Mouse (Mus musculus): ENCODE data around the gene Smox. TPM values are rescaled to one million over a fixed set of nuclear protein-coding genes. Genes with fewer than 3 reads are reported as not detected.

Smox gene
- polyA plus RNA-seq, 1 experiment from 2014 or later, result 21.2 TPM

DNA sequence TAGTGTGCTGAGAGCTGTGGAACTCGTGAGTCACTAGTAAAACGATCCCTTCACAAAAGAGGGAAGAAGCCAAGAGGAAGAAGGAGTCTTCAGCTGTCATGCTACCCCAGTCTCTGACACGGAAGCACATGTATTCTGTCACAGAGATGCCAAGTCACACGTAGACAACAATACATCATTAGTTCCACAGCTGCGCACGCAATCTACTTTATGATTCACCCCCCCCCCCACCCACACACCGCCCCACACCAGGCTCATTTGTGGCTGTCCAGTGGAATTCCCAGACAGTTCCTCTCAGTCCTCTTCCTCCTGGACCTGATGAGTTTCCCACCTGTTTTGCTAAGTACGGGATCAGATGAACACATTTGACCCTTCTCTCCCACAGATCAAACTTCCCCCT, 12.9 kb upstream of the Smox start:
- ATAC-seq (replicated peaks; ENCODE audit: low FRiP score, low TSS enrichment, low read depth), result no peak
- H3K4me1 ChIP-seq (replicated peaks; ENCODE audit: control insufficient read depth, insufficient read depth, low read length), result no peaks in the 10 kb centered on the region
- DNase-seq (ENCODE audit: low spot score), result no peak
- 72% methylated on average over 8 of the region's 8 CpGs for WGBS
- H3K27ac ChIP-seq (ENCODE audit: low read depth), result no peak overlapping the region
- H3K27me3 ChIP-seq (replicated peaks; ENCODE audit: control insufficient read depth, insufficient read depth, low read length), result no peaks in the 10 kb centered on the region
- H3K9ac ChIP-seq (ENCODE audit: low read length), result no peak overlapping the region
- no peak overlapping the region for H3K4me2 ChIP-seq (ENCODE audit: low read length)
- H3K36me3 ChIP-seq (ENCODE audit: control insufficient read depth, insufficient read depth, low read length), result no peaks in the 10 kb centered on the region
- 0 out of 2 replicates have a peak, but pooled peaks cover 4% of the 10 kb centered on the region for H3K9me3 ChIP-seq (ENCODE audit: control insufficient read depth, low read length)
- no peak overlapping the region for H3K4me3 ChIP-seq (ENCODE audit: low read depth, low read length)

DNA sequence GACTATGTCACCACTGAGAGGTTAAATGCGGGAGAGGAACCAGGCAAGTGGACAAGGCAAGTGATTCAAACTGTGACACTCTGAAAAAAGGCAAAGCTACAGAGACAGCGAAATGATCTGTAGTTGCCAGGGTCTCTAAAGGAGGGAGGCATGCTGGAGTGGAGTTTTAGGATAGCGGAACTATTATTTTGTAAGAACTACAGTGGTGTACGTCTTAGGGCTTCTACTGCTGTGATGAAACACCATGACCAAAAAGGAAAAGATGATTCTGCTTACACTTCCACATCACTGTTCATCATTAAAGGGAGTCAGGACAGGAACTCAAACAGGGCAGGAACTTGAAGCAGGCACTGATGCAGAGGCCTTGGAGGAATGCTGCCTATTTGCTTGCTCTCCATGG, 12.4 kb upstream of the Smox start:
- ATAC-seq (replicated peaks; ENCODE audit: low FRiP score, low TSS enrichment, low read depth) (no peak), DNase-seq (ENCODE audit: low spot score) (no peak)
- no peaks in the 10 kb centered on the region for H3K27me3 ChIP-seq (replicated peaks; ENCODE audit: control insufficient read depth, insufficient read depth, low read length)

DNA sequence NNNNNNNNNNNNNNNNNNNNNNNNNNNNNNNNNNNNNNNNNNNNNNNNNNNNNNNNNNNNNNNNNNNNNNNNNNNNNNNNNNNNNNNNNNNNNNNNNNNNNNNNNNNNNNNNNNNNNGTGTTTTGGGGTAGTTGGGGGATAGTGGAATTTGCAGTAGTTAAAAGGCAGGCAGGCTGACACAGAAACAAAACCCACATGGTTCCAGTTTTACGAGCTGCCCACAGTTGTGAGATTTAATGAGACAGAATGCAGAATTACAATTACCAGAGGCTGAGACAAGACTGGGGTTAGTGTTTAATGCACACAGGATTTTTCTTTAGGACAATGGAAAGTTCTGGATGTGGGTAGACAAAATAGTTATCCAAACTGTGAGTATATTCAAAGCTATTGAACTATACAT, 9.6 kb upstream of the Smox start:
- no peak overlapping the region for H3K9ac ChIP-seq (ENCODE audit: low read length)
- H3K4me2 ChIP-seq (ENCODE audit: low read length), result no peak overlapping the region
- no peak for ATAC-seq (replicated peaks; ENCODE audit: low FRiP score, low TSS enrichment, low read depth)
- H3K4me3 ChIP-seq (ENCODE audit: low read depth, low read length), result no peak overlapping the region
- 0 out of 2 replicates have a peak, but pooled peaks cover 4% of the 10 kb centered on the region for H3K9me3 ChIP-seq (ENCODE audit: control insufficient read depth, low read length)
- H3K27me3 ChIP-seq (replicated peaks; ENCODE audit: control insufficient read depth, insufficient read depth, low read length), result no peaks in the 10 kb centered on the region
- 46% methylated on average over 1 of the region's 1 CpGs for WGBS
- DNase-seq (ENCODE audit: low spot score), result peak; percentile 21
- H3K27ac ChIP-seq (ENCODE audit: low read depth), result no peak overlapping the region
- no peaks in the 10 kb centered on the region for H3K36me3 ChIP-seq (ENCODE audit: control insufficient read depth, insufficient read depth, low read length)
- no peaks in the 10 kb centered on the region for H3K4me1 ChIP-seq (replicated peaks; ENCODE audit: control insufficient read depth, insufficient read depth, low read length)

More for the DNA sequence above, 12.4 kb upstream of the Smox start:
- Histone ChIP-seq H3K4me2 (ENCODE audit: low read length) (no peak overlapping the region), H3K4me3 (ENCODE audit: low read depth, low read length) (no peak overlapping the region), H3K27ac (ENCODE audit: low read depth) (no peak overlapping the region), H3K9ac (ENCODE audit: low read length) (no peak overlapping the region), H3K9me3 (ENCODE audit: control insufficient read depth, low read length) (0 out of 2 replicates have a peak, but pooled peaks cover 4% of the 10 kb centered on the region), H3K36me3 (ENCODE audit: control insufficient read depth, insufficient read depth, low read length) (no peaks in the 10 kb centered on the region), H3K4me1 (replicated peaks; ENCODE audit: control insufficient read depth, insufficient read depth, low read length) (no peaks in the 10 kb centered on the region)
- WGBS, result 86% methylated on average over 4 of the region's 4 CpGs

DNA sequence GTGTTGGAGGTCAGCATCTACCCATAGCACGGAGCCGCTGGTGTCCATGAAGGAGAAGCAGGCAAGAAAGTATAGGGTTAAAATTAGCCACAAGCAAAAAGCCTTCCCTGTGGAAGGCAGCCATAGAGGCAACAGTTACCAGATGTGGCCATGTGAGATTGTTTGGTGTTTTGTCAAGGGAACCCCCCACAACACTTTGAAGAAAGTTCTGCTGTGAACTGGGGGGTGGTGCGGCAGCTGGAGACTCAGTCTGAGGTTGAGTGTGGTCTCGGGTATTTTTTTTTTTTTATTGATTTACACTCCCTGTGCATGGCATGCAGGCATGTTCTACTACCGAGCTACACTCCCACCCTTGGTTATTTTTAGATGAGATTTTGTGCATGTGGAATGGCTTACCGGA, 8.8 kb upstream of the Smox start:
- Histone ChIP-seq H3K4me3 (ENCODE audit: low read depth, low read length) (no peak overlapping the region), H3K36me3 (ENCODE audit: control insufficient read depth, insufficient read depth, low read length) (no peaks in the 10 kb centered on the region), H3K9ac (ENCODE audit: low read length) (no peak overlapping the region), H3K4me2 (ENCODE audit: low read length) (no peak overlapping the region), H3K9me3 (ENCODE audit: control insufficient read depth, low read length) (0 out of 2 replicates have a peak, but pooled peaks cover 4% of the 10 kb centered on the region), H3K4me1 (replicated peaks; ENCODE audit: control insufficient read depth, insufficient read depth, low read length) (no peaks in the 10 kb centered on the region), H3K27ac (ENCODE audit: low read depth) (no peak overlapping the region), H3K27me3 (replicated peaks; ENCODE audit: control insufficient read depth, insufficient read depth, low read length) (no peaks in the 10 kb centered on the region)
- 73% methylated on average over 6 of the region's 6 CpGs for WGBS
- ATAC-seq (replicated peaks; ENCODE audit: low FRiP score, low TSS enrichment, low read depth) (no peak), DNase-seq (ENCODE audit: low spot score) (peak; percentile 34)

DNA sequence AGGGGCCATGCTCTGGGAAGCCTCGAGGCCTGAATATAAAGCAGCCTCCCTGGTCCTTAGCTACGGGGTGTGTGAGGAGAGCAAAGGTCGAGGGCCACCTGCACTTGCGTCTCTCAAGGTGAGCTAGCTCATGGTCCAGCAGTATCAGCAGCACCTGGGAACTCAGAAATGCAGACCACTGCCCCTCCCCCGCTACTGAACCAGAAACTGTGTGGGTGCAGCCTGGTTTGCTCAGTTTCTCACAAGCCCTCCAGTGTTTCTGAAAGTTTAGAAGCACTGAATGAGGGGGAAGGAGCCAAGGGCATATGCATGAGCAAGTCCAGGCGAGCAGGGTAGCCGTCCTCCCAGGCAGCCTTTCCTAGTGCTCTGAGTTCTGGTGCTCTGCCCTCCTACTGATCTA, 7.7 kb upstream of the Smox start:
- H3K27ac ChIP-seq (ENCODE audit: low read depth), result no peak overlapping the region
- DNase-seq (ENCODE audit: low spot score) (peak; percentile 48), ATAC-seq (replicated peaks; ENCODE audit: low FRiP score, low TSS enrichment, low read depth) (no peak)
- 67% methylated on average over 7 of the region's 7 CpGs for WGBS
- no peak overlapping the region for H3K4me2 ChIP-seq (ENCODE audit: low read length)
- no peak overlapping the region for H3K4me3 ChIP-seq (ENCODE audit: low read depth, low read length)
- H3K9me3 ChIP-seq (ENCODE audit: control insufficient read depth, low read length), result 0 out of 2 replicates have a peak, but pooled peaks cover 4% of the 10 kb centered on the region
- no peaks in the 10 kb centered on the region for H3K36me3 ChIP-seq (ENCODE audit: control insufficient read depth, insufficient read depth, low read length)
- no peaks in the 10 kb centered on the region for H3K4me1 ChIP-seq (replicated peaks; ENCODE audit: control insufficient read depth, insufficient read depth, low read length)
- no peaks in the 10 kb centered on the region for H3K27me3 ChIP-seq (replicated peaks; ENCODE audit: control insufficient read depth, insufficient read depth, low read length)
- H3K9ac ChIP-seq (ENCODE audit: low read length), result no peak overlapping the region

DNA sequence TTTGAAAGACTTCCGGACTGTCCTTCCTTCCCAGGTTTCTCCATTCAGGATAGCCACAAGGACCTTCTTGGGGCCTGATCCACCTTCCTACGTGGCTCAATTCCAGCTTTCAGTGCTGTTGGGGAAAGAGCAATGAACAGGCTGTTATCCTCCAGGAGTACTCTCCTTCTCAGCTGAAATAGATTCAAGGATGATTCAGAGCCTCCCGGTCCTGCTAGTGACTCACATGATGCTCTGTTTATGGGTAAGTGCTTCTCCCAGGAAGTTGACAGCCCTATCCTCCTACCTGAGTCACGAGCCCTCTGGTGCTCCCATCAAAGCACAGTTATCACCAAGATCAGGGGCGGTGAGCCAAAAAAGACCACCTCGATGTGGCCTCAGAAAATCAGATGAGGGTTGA, 7.1 kb upstream of the Smox start:
- Histone ChIP-seq H3K27me3 (replicated peaks; ENCODE audit: control insufficient read depth, insufficient read depth, low read length) (no peaks in the 10 kb centered on the region), H3K4me2 (ENCODE audit: low read length) (no peak overlapping the region), H3K9ac (ENCODE audit: low read length) (no peak overlapping the region), H3K27ac (ENCODE audit: low read depth) (no peak overlapping the region), H3K4me1 (replicated peaks; ENCODE audit: control insufficient read depth, insufficient read depth, low read length) (no peaks in the 10 kb centered on the region), H3K36me3 (ENCODE audit: control insufficient read depth, insufficient read depth, low read length) (no peaks in the 10 kb centered on the region), H3K4me3 (ENCODE audit: low read depth, low read length) (no peak overlapping the region), H3K9me3 (ENCODE audit: control insufficient read depth, low read length) (0 out of 2 replicates have a peak, but pooled peaks cover 2% of the 10 kb centered on the region)
- WGBS, result 80% methylated on average over 6 of the region's 6 CpGs
- DNase-seq (ENCODE audit: low spot score) (peak; percentile 46), ATAC-seq (replicated peaks; ENCODE audit: low FRiP score, low TSS enrichment, low read depth) (no peak)

DNA sequence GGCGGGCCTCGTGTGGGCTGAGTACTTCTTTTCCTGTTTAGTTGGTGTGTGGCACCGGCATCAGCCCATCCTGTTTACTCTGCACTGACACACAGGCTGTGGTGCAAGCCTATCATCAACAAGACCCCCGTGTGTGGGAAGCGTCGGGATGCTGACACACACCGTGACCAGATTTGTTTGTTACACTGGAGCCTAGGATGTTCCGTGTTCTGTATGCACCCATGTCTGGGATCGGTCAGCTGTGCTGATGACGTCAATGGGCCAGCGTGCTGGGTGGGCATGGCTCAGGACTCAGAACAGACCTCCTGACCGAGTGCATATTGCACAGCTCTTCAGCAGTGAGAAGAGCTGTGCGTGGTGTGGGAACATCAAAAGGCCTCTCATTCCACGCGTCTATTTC, 6.2 kb upstream of the Smox start:
- DNase-seq (ENCODE audit: low spot score) (peak; percentile 31), ATAC-seq (replicated peaks; ENCODE audit: low FRiP score, low TSS enrichment, low read depth) (no peak)
- H3K4me3 ChIP-seq (ENCODE audit: low read depth, low read length), result no peak overlapping the region
- H3K36me3 ChIP-seq (ENCODE audit: control insufficient read depth, insufficient read depth, low read length), result no peaks in the 10 kb centered on the region
- no peaks in the 10 kb centered on the region for H3K9me3 ChIP-seq (ENCODE audit: control insufficient read depth, low read length)
- no peak overlapping the region for H3K4me2 ChIP-seq (ENCODE audit: low read length)
- H3K4me1 ChIP-seq (replicated peaks; ENCODE audit: control insufficient read depth, insufficient read depth, low read length), result no peaks in the 10 kb centered on the region
- 81% methylated on average over 15 of the region's 15 CpGs for WGBS
- H3K27me3 ChIP-seq (replicated peaks; ENCODE audit: control insufficient read depth, insufficient read depth, low read length), result no peaks in the 10 kb centered on the region
- no peak overlapping the region for H3K9ac ChIP-seq (ENCODE audit: low read length)
- no peak overlapping the region for H3K27ac ChIP-seq (ENCODE audit: low read depth)

DNA sequence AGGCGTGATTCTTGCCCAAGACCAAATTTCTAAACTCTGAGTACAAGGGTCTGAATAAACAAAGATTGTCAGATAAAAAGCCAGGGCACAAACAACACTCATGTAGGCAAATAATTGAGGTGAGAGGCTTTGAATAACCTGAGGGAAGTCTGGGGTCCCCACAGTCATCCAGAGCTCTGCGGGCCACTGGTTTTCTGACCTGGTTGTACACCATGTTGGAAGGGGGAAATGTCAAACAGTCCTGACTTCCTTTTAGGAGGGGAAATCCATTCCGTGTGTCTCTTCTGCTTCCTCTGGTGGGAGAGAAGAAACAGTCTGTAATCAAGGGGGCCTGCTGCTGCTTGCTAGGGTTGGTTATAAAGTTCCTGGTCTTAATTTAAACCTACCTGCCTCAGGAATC, 5.2 kb upstream of the Smox start:
- Histone ChIP-seq H3K27me3 (replicated peaks; ENCODE audit: control insufficient read depth, insufficient read depth, low read length) (no peaks in the 10 kb centered on the region), H3K9me3 (ENCODE audit: control insufficient read depth, low read length) (no peaks in the 10 kb centered on the region), H3K4me2 (ENCODE audit: low read length) (no peak overlapping the region), H3K4me3 (ENCODE audit: low read depth, low read length) (no peak overlapping the region), H3K9ac (ENCODE audit: low read length) (no peak overlapping the region), H3K36me3 (ENCODE audit: control insufficient read depth, insufficient read depth, low read length) (no peaks in the 10 kb centered on the region), H3K4me1 (replicated peaks; ENCODE audit: control insufficient read depth, insufficient read depth, low read length) (no peaks in the 10 kb centered on the region), H3K27ac (ENCODE audit: low read depth) (no peak overlapping the region)
- 76% methylated on average over 3 of the region's 3 CpGs for WGBS
- ATAC-seq (replicated peaks; ENCODE audit: low FRiP score, low TSS enrichment, low read depth) (no peak), DNase-seq (ENCODE audit: low spot score) (no peak)

DNA sequence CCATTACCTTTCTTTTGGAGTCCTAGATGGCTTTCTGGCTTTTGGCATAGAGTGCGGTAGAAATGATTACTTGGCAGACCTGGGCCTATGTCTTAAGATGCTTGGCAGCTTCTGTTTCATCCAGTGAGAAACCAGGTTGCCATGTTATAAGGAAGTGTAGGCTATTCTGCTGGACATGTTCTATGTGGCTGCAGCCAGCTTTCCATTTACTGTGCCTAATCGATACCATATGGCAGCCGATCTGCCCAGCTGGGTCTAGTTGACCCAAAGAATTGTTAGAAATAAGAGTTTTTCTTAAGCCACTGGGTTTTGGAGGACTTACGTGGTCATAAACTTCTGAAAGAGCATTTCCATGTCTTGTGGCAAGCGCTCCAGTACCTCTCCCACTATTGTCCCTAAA, 4.0 kb upstream of the Smox start:
- H3K9ac ChIP-seq (ENCODE audit: low read length), result no peak overlapping the region
- H3K9me3 ChIP-seq (ENCODE audit: control insufficient read depth, low read length), result no peaks in the 10 kb centered on the region
- H3K4me1 ChIP-seq (replicated peaks; ENCODE audit: control insufficient read depth, insufficient read depth, low read length), result no peaks in the 10 kb centered on the region
- ATAC-seq (replicated peaks; ENCODE audit: low FRiP score, low TSS enrichment, low read depth) (no peak), DNase-seq (ENCODE audit: low spot score) (peak; percentile 21)
- H3K27ac ChIP-seq (ENCODE audit: low read depth), result no peak overlapping the region
- H3K4me3 ChIP-seq (ENCODE audit: low read depth, low read length), result no peak overlapping the region
- H3K27me3 ChIP-seq (replicated peaks; ENCODE audit: control insufficient read depth, insufficient read depth, low read length), result no peaks in the 10 kb centered on the region
- no peak overlapping the region for H3K4me2 ChIP-seq (ENCODE audit: low read length)
- WGBS, result 92% methylated on average over 5 of the region's 5 CpGs
- no peaks in the 10 kb centered on the region for H3K36me3 ChIP-seq (ENCODE audit: control insufficient read depth, insufficient read depth, low read length)
